Mouse (Mus musculus) lung, embryonic 15.5 days (tissue): ENCODE measurements around the gene Eno1. TPM values are rescaled to one million over a fixed set of nuclear protein-coding genes. Genes with fewer than 3 reads are reported as not detected.
"Not testable (repeated sequence)": the region's sequence is repeated elsewhere in the genome, so short reads cannot be mapped to it uniquely, and the experiment has no call there.

Experiments
- ATAC-seq: fragments of 200-750 bp; cut with Nextera tagmentation; 2 replicates; pipeline ENCODE4 v1.8.0; 2017; ENCODE audit warnings: moderate number of reproducible peaks, borderline replicate concordance; ENCODE audit not compliant: low FRiP score, low TSS enrichment; ENCODE audit errors: extremely low read depth
- H3K27ac ChIP-seq: fragments of 300-500 bp; sonication (generic); 2 replicates; pipeline ENCODE4 v1.5.1; 2015; ENCODE audit warnings: moderate library complexity, mild to moderate bottlenecking, inconsistent platforms
- H3K27me3 ChIP-seq: fragments of 300-500 bp; sonication (generic); 2 replicates; pipeline ENCODE4 v1.6.1; 2015; ENCODE audit warnings: inconsistent platforms
- H3K36me3 ChIP-seq: fragments of 300-500 bp; sonication (generic); 2 replicates; pipeline ENCODE4 v1.6.1; 2015; ENCODE audit warnings: inconsistent platforms
- H3K4me1 ChIP-seq: fragments of 300-500 bp; sonication (generic); 2 replicates; pipeline ENCODE4 v1.6.1; 2015; ENCODE audit warnings: inconsistent platforms
- H3K4me2 ChIP-seq: fragments of 300-500 bp; sonication (generic); 2 replicates; pipeline ENCODE4 v1.6.1; 2015; ENCODE audit warnings: inconsistent platforms, mild to moderate bottlenecking, moderate library complexity
- H3K4me3 ChIP-seq: fragments of 300-500 bp; sonication (generic); 2 replicates; pipeline ENCODE4 v1.5.1; 2015; ENCODE audit warnings: mild to moderate bottlenecking, inconsistent platforms
- H3K9ac ChIP-seq: fragments of 300-500 bp; sonication (generic); 2 replicates; pipeline ENCODE4 v1.6.1; 2015; ENCODE audit warnings: inconsistent platforms
- H3K9me3 ChIP-seq: fragments of 300-500 bp; sonication (generic); 2 replicates; pipeline ENCODE4 v1.6.1; 2016; ENCODE audit warnings: inconsistent platforms
- WGBS: fragments of 180-500 bp; shearing (Covaris S2); methylation state at CpG from one replicate; pipeline ENCODE4 v1.1.7; 2015; 5-methylcytosine and 5-hydroxymethylcytosine counted together
- polyA plus RNA-seq: library from polyadenylated mRNA; unstranded; fragments of >200 nt; fragmentation: Nextera tagmentation; extraction: Ambion mirVana; gene quantifications from 2 replicates; pipeline ENCODE4 v1.2.1, GENCODE M21; 2015

Eno1 gene
- polyA plus RNA-seq, 1 experiment from 2014 or later, result 1,793 TPM

DNA sequence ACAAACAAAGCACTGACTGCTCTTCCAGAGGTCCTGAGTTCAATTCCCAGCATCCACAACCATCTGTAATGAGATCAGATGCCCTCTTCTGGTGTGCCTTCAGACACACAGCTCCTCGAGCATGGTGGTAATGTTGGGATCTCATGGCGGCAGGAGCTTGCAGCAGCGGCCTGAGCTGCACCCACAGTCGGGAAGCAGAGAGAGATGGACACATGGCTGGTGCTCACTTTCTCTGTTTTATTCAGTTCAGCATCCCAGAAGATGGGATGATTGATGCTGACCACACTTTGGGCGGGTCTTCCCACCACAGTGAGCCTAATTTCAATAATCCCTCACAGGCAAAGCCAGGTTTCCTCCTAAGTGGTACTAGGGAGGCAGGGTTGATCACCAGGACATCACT, 39.0 kb downstream of the Eno1 start:
- 77% methylated on average over 5 of the region's 5 CpGs for WGBS
- Histone ChIP-seq H3K9me3 (no peaks in the 10 kb centered on the region), H3K4me2 (no peak overlapping the region), H3K9ac (no peak overlapping the region), H3K27ac (no peak overlapping the region), H3K36me3 (no peaks in the 10 kb centered on the region), H3K27me3 (no peaks in the 10 kb centered on the region), H3K4me3 (no peak overlapping the region), H3K4me1 (peaks cover 23% of the 10 kb centered on the region)
- ATAC-seq, result no peak

DNA sequence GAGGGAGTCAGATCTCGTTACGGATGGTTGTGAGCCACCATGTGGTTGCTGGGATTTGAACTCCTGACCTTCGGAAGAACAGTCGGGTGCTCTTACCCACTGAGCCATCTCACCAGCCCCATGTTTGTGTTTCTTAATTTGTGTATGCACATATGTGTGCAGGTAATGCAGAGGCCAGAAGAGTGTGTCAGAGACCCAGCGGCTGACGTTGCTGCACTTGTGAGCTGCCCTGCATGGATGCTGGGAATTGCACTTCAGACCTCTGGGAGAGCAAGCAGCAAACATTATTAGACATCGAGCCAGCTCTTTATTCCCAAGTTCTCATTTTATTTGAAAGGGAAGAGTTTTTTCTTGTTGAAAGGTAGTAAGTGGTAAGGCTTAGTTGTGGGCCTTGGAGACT, 42.8 kb downstream of the Eno1 start:
- not testable (repeated sequence) for H3K9me3 ChIP-seq

DNA sequence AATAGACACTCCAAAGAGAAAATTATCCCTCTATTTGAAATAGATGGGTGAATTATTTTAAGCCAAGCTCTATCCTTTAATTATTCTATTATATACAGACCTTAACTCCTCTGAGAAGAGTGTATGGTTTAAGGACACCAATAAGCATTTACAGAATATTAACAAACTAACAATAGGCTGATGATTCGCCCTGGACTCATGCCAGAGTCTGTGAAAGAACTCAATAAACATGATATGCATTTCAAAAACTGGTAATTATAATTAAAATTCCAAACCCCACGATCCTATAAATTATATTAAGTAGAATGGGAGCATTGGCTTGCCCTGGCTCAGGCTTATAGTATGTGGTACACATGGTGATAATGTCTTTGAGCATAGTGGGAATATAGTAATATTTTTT, 43.5 kb downstream of the Eno1 start:
- ATAC-seq, result no peak
- H3K27ac ChIP-seq, result no peak overlapping the region

More for the DNA sequence above, 42.8 kb downstream of the Eno1 start:
- not testable (repeated sequence) for ATAC-seq, H3K4me3 ChIP-seq, H3K9ac ChIP-seq, H3K4me2 ChIP-seq, H3K27me3 ChIP-seq, H3K36me3 ChIP-seq, H3K27ac ChIP-seq
- peaks cover 23% of the 10 kb centered on the region for H3K4me1 ChIP-seq
- WGBS, result 79% methylated on average over 7 of the region's 7 CpGs

DNA sequence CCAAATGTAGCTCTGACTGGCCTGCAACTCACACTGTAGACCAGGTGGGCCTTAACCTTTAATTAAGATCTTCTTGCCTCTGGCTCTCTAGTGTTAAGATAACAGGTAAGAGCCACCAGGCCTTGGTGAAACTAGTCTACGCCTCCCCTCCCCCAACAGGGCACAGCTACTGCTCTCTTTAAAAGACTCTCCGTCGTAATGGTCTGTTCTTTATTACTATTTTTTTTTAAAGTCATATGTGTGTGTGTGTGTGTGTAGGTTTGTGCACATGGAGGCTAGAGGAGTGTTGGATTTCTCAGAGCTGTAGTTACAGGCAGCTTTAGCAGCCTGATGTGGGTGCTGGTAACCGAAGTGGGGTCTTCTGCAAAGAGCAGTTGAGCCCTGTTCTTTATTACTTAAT, 43.9 kb downstream of the Eno1 start:
- peak overlapping the region; percentile 56 for H3K4me2 ChIP-seq
- H3K9ac ChIP-seq, result no peak overlapping the region; the same call in 1 of the 2 replicates
- peak overlapping the region; percentile 96 for H3K4me3 ChIP-seq
- no peak for ATAC-seq
- H3K36me3 ChIP-seq, result no peaks in the 10 kb centered on the region
- peak overlapping the region; percentile 97 for H3K27ac ChIP-seq
- H3K27me3 ChIP-seq, result no peaks in the 10 kb centered on the region
- peaks cover 28% of the 10 kb centered on the region for H3K4me1 ChIP-seq
- WGBS, result 42% methylated on average over 4 of the region's 4 CpGs
- no peaks in the 10 kb centered on the region for H3K9me3 ChIP-seq

More for the DNA sequence above, 43.5 kb downstream of the Eno1 start:
- no peak overlapping the region for H3K9ac ChIP-seq
- no peaks in the 10 kb centered on the region for H3K9me3 ChIP-seq
- H3K27me3 ChIP-seq, result no peaks in the 10 kb centered on the region
- H3K4me2 ChIP-seq, result no peak overlapping the region
- 50% methylated on average over 2 of the region's 2 CpGs for WGBS
- H3K4me1 ChIP-seq, result peaks cover 26% of the 10 kb centered on the region
- no peaks in the 10 kb centered on the region for H3K36me3 ChIP-seq
- H3K4me3 ChIP-seq, result no peak overlapping the region

DNA sequence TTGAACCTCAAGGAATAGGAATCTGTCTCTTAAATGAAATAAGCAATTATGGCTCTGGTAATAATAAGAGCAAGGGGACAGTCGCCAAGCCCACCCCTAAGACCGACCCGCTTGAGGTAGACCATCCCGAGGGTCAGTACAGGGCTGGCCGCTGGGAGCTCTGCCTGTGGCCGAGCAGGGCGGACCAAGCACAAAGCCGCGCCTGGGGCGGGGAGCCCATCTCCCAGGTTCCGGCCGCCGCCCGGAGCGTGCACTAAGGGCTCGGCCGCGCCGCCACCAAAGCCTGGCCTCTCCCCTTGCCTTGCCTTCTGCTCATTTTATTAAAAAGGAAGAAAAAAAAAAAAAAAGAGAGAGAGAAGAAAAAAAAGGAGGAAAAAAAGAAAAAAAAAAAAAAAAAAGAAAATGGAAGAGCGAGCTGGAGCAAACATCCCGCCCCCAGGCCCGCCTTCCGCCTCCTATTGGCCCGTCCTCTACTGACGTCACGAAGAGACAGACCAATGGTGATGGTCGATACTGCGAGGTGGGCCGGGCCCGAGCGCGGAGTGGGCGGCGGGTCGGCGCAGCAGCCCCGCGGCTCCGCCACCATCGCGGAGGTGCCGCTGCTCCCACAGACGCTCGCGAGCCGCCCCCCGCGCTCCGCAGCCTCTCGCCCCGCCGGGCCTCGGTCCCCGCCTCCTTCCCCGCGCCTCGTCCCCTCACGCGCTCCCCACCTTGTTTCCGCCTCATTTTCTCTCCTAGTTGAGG, 44.7 kb downstream of the Eno1 start, which contains the start of gene Rere:
Rere (plus strand) TSS at position 629 of the 744 bp plus-strand sequence.
- Histone ChIP-seq H3K9me3 (no peaks in the 10 kb centered on the region), H3K27me3 (no peaks in the 10 kb centered on the region), H3K27ac (peak within 1 kb of the TSS; percentile 97), H3K4me3 (peak within 1 kb of the TSS; percentile 96), H3K4me2 (peak within 1 kb of the TSS; percentile 58), H3K36me3 (no peaks in the 10 kb centered on the region), H3K9ac (peak within 1 kb of the TSS; percentile 99), H3K4me1 (peaks cover 36% of the 10 kb centered on the region)
- 1% methylated on average over 53 of the region's 60 CpGs for WGBS
- peak; percentile 99 for ATAC-seq

DNA sequence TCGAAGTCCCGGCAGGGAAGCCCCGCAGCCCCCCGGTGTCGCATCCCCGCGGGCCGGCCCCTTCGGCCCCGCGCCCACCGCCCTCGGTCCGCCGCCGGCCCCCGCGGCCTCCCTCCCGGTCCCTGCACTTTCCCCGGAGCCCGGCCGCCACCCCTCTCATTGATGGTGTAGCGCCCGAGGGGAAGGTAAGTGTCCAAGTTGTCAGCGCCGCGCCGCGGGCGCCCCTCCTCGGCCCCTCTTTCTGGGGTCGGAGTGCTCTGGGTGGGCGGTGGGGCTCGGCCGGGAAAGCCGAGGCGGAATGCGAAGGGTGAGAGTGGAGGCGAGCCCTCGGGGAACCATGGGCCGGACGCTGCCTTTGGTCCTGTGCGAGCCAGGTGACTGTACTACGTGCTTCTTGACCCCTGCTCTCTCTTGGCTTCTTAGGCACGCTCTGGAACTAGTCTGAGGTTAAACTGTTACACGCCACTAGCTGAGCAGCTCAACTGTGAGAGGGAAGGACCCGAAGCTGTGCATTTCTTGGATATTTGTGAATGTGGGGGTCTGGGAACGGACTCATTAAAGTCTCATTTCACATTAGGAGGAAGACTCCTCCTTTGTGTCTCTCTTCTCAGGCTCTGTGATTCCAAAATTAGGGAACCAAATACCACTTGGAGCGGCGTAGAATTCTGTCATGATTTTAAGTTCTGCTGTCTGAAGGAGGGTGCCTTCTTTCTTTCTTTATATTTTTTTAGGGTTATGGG, 45.5 kb downstream of the Eno1 start:
- under 1% methylated on average over 50 of the region's 50 CpGs for WGBS
- Histone ChIP-seq H3K4me1 (peaks cover 38% of the 10 kb centered on the region), H3K36me3 (no peaks in the 10 kb centered on the region), H3K4me3 (peak overlapping the region; percentile 96), H3K9me3 (no peaks in the 10 kb centered on the region), H3K27ac (peak overlapping the region; percentile 97), H3K4me2 (peak overlapping the region; percentile 58), H3K9ac (peak overlapping the region; percentile 99), H3K27me3 (no peaks in the 10 kb centered on the region)
- ATAC-seq, result peak; percentile 24; the same call in 1 of the 2 replicates

DNA sequence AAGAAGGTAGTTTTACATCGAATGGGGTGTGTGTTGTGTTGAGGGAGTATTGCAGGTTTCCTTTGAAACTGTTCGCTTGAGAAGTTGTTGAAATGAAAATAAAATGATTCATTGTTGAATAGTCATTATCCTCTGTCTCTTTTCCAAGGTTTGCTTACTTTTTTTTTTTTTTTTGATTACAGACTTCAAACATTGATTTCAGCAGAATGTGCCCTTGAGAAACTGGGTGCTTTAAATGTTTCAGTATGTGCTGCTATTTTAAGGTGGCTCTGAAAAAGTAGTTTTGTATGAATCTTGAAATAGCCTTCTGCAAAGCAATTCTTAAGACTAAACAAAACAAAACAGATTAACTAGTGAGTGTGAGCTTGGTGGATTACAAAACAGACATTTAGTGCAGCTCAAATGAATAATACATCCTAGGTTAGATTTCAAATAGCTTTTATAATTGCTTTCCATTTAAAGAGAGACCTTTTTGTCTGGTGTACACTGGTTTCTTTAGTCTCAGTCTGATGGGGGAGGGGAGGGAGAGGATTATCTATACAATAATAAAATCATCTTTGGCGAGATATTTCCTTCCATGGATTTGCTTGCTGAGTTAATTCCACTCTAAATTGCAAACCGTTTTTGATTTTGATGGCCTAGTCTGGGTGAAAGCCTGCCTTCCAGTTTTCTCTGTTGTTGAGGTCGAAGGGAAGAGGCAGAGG, 46.3 kb downstream of the Eno1 start:
- Histone ChIP-seq H3K27ac (peak overlapping the region; percentile 97), H3K27me3 (no peaks in the 10 kb centered on the region), H3K4me2 (peak overlapping the region; percentile 58), H3K4me1 (peaks cover 38% of the 10 kb centered on the region), H3K9me3 (no peaks in the 10 kb centered on the region), H3K36me3 (no peaks in the 10 kb centered on the region), H3K4me3 (peak overlapping the region; percentile 96), H3K9ac (peak overlapping the region; percentile 99)
- no peak for ATAC-seq
- WGBS, result 5% methylated on average over 5 of the region's 5 CpGs

DNA sequence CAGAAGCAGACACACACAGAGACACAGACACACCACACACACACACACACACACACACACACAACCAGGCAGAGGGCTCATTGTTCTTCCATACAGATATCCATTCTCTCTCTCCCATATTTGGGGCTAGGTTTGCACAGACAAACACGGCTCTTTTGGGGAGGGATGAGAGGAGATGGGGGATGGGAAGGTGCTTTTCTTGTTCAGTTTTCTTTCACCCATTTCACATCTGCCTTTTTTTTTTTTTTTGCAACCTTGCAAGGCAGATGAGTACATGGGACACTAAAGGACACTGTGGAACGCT, 46.8 kb downstream of the Eno1 start:
- peak overlapping the region; percentile 99; the same call in 1 of the 2 replicates for H3K9ac ChIP-seq
- H3K36me3 ChIP-seq, result no peaks in the 10 kb centered on the region
- ATAC-seq, result no peak
- peak overlapping the region; percentile 58 for H3K4me2 ChIP-seq
- peak overlapping the region; percentile 96 for H3K4me3 ChIP-seq
- WGBS, result 20% methylated on average over 2 of the region's 2 CpGs
- peak overlapping the region; percentile 22; the same call in 1 of the 2 replicates for H3K27ac ChIP-seq
- no peaks in the 10 kb centered on the region for H3K9me3 ChIP-seq
- no peaks in the 10 kb centered on the region for H3K27me3 ChIP-seq
- H3K4me1 ChIP-seq, result peaks cover 38% of the 10 kb centered on the region

DNA sequence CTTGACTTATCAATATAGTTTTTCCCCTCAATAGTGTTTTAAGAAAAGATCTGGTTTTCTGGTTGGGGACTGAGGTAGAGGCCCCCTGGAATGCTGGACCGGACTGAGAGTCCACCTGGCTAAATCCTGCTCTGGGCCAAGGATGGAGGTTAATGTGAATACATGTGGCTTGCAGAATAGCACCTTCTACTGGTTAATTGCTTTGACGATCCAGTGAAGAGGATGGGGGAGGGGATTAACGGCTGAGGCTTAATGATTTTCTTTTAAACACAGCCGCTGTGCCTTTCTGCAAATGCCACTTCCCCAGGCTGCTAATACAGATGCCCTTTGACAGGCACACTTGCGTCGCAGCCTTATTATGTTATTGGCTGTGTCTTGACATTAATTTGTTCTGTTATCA, 47.5 kb downstream of the Eno1 start:
- Histone ChIP-seq H3K4me1 (peaks cover 38% of the 10 kb centered on the region), H3K4me2 (peak overlapping the region; percentile 58), H3K9me3 (no peaks in the 10 kb centered on the region), H3K4me3 (peak overlapping the region; percentile 96), H3K36me3 (no peaks in the 10 kb centered on the region), H3K27ac (no peak overlapping the region), H3K9ac (peak overlapping the region; percentile 10; the same call in 1 of the 2 replicates), H3K27me3 (no peaks in the 10 kb centered on the region)
- WGBS, result 14% methylated on average over 6 of the region's 6 CpGs
- no peak for ATAC-seq

DNA sequence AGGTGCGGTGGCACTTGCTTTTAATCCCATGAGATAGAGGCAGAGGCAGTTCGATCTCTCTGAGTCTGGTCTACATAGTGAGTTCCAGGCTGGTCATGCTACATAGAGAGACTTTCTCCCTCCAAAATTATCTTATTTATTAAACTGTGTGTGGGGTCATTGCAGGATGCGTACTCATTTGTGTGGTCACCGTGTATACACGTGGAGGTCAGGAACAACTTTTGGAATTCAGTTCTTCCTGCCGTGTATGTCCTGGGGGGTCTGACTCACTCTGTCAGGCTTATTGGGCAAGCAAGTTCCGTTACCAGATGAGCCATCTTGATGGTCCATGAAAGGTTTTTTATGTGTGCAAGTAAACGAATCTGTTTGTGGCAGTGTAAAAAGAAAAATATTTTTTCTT, 50.5 kb downstream of the Eno1 start:
- 77% methylated on average over 8 of the region's 8 CpGs for WGBS

DNA sequence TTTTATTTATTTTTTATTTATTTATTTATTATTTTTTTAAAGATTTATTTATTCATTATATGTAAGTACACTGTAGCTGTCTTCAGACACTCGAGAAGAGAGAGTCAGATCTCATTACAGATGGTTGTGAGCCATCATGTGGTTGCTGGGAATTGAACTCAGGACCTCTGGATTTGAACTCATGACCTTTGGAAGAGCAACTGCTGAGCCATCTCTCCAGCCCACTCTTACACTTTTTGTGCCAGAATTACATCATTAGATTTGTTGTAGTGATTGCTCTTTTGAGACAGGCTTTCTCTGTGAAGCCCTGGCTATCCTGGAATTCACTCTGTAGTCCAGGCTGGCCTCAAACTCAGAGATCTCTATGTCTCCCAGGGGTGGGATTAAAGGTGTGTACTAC, 50.9 kb downstream of the Eno1 start:
- not testable (repeated sequence) for H3K9ac ChIP-seq, H3K9me3 ChIP-seq, H3K27me3 ChIP-seq, H3K4me2 ChIP-seq, H3K4me3 ChIP-seq, H3K27ac ChIP-seq, ATAC-seq, H3K36me3 ChIP-seq
- WGBS, result 74% methylated on average over 1 of the region's 1 CpGs
- peaks cover 33% of the 10 kb centered on the region for H3K4me1 ChIP-seq

More for the DNA sequence above, 50.5 kb downstream of the Eno1 start:
- Histone ChIP-seq H3K4me3 (no peak overlapping the region), H3K27me3 (no peaks in the 10 kb centered on the region), H3K4me2 (no peak overlapping the region), H3K36me3 (no peaks in the 10 kb centered on the region), H3K9me3 (no peaks in the 10 kb centered on the region), H3K27ac (no peak overlapping the region), H3K9ac (no peak overlapping the region), H3K4me1 (peaks cover 33% of the 10 kb centered on the region)
- no peak for ATAC-seq
